Mouse (Mus musculus): ENCODE measurements around the gene Fam214a. TPM values are rescaled to one million over a fixed set of nuclear protein-coding genes. Genes with fewer than 3 reads are reported as not detected.

Gene Fam214a
- polyA plus RNA-seq, 1 experiment, result 2.9 TPM

GRCm38 (mm10) chr9:75077191-75077590 is 124.5 kb downstream of the Fam214a start:
- H3K4me1 ChIP-seq (ENCODE audit: control insufficient read depth, insufficient read depth, insufficient read length, low read length), result no peaks in the 10 kb centered on the region
- H3K27me3 ChIP-seq (ENCODE audit: control insufficient read depth, insufficient read depth, low read length), result no peaks in the 10 kb centered on the region; the same call in 1 of the 2 replicates
- H3K36me3 ChIP-seq (ENCODE audit: control insufficient read depth, insufficient read depth, low read length), result no peaks in the 10 kb centered on the region
- no peak for TF ChIP-seq CTCF (IDR thresholded peaks at IDR 0.05; ENCODE audit: extremely low read depth, insufficient read length, insufficient replicate concordance, low read depth, low read length)
- no peak for TF ChIP-seq POLR2A (IDR thresholded peaks at IDR 0.05; ENCODE audit: low read depth, low read length)
- H3K4me3 ChIP-seq (ENCODE audit: low read depth, low read length), result no peak overlapping the region
- H3K27ac ChIP-seq (ENCODE audit: insufficient read depth, low read depth, low read length), result no peak overlapping the region

Other genes starting within 250 kb of the Fam214a start
- gene Onecut1, start 91.0 kb upstream of the Fam214a start, polyA plus RNA-seq (2012; rRNA removed), result 0.91 TPM in 1 of 2 replicates, not detected in the other
- 1.7 and 4.4 TPM in 2 replicates for gene Arpp19, start 84.7 kb downstream of the Fam214a start, polyA plus RNA-seq (2012; rRNA removed)
- 0.96 and 1.3 TPM in 2 replicates for gene Myo5a, start 118.1 kb downstream of the Fam214a start, polyA plus RNA-seq (2012; rRNA removed)

Measured in small intestine, adult 2 months (tissue).